Mouse (Mus musculus): ENCODE data around the gene Lap3. TPM values are rescaled to one million over a fixed set of nuclear protein-coding genes. Genes with fewer than 3 reads are reported as not detected.

Lap3 gene
- polyA plus RNA-seq, 1 experiment from 2014 or later, result 64.0 TPM

DNA sequence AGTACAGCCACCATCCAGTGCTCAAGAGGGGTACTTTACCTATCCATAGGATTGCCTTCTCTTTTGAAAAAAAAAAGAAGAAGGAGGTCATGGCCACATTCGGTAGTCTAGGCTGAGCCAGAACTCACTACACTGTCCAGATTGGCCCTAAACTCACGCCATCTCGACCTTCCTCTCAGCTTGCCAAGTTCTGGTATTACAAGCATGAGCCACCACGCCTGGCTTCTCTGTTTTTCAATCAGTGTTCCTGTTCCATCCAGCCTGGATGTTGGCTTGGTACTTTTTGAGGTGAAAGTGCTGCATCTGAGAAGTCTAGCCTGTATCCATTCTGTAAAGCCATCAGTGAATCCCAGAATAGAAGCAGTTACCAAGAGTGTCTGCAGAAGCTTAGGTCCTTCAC is 3.3 kb downstream of the Lap3 start:
- H3K4me1 ChIP-seq, result peaks cover 16% of the 10 kb centered on the region
- H3K27me3 ChIP-seq (replicated peaks), result peaks cover 10% of the 10 kb centered on the region
- no peak overlapping the region for H3K9ac ChIP-seq
- WGBS, result 82% methylated on average over 4 of the region's 4 CpGs
- H3K9me3 ChIP-seq, result no peaks in the 10 kb centered on the region
- no peak for ATAC-seq (ENCODE audit: extremely low read depth, insufficient number of reproducible peaks, low FRiP score, low TSS enrichment)
- H3K36me3 ChIP-seq, result peaks cover 57% of the 10 kb centered on the region
- H3K4me3 ChIP-seq, result no peak overlapping the region
- no peak overlapping the region for H3K4me2 ChIP-seq
- H3K27ac ChIP-seq (replicated peaks), result no peak overlapping the region

DNA sequence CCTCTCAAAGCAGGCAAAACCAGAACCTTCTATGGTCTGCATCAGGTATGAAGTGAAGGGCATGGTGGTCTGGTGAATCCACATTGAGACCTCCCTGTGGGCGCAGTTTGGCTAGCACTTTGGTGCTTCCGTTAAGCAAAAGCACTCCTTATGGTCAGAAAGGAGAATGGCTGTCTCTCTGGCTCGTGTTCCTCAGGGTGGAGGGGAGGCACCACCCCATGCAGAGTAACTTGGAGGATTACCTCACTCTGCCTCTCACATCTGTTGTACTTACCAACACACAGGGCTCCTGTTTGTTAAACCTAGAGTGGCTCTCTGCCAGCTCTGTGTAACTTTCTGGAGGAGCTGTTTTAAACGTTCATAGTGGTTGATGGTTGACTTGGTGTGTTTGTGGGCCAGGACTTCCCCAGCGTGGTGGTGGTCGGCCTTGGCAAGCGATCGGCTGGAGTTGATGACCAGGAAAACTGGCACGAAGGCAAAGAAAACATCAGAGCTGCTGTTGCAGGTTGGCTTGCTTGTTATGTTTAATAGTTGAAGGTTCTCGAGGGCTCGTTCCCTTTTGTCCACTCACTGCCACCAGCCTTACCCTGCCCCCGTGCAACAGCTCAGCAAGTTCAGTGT is 3.9 kb downstream of the Lap3 start:
- Histone ChIP-seq H3K4me3 (no peak overlapping the region), H3K9me3 (no peaks in the 10 kb centered on the region), H3K4me1 (peaks cover 16% of the 10 kb centered on the region), H3K9ac (no peak overlapping the region), H3K36me3 (peaks cover 63% of the 10 kb centered on the region), H3K27me3 (replicated peaks) (peaks cover 5% of the 10 kb centered on the region), H3K4me2 (no peak overlapping the region), H3K27ac (replicated peaks) (no peak overlapping the region)
- 85% methylated on average over 12 of the region's 12 CpGs for WGBS
- ATAC-seq (ENCODE audit: extremely low read depth, insufficient number of reproducible peaks, low FRiP score, low TSS enrichment), result no peak

DNA sequence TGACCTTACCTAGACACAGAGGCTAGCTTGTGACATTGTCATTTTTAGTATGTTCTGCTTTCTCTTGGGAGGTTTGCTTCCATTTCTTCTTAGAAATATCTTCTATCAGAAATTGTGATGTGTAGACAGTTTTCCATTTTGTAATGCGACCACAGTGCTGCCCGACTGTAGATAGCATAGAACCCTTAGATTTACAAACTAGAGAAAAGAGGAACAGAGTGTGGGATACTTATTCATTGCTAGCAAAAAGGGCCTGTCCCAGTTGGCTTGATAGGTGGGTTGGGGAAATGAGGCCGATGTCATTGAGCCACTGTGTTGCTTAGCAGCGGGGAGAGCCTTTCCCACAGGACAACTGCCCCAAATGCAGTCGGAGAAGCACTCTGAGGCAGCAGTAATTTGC is 4.4 kb downstream of the Lap3 start:
- WGBS, result 82% methylated on average over 5 of the region's 5 CpGs
- no peaks in the 10 kb centered on the region for H3K9me3 ChIP-seq
- no peak overlapping the region for H3K9ac ChIP-seq
- H3K27me3 ChIP-seq (replicated peaks), result no peaks in the 10 kb centered on the region
- ATAC-seq (ENCODE audit: extremely low read depth, insufficient number of reproducible peaks, low FRiP score, low TSS enrichment), result no peak
- no peak overlapping the region for H3K4me2 ChIP-seq
- H3K27ac ChIP-seq (replicated peaks), result no peak overlapping the region
- peaks cover 14% of the 10 kb centered on the region for H3K4me1 ChIP-seq
- H3K36me3 ChIP-seq, result peaks cover 68% of the 10 kb centered on the region
- H3K4me3 ChIP-seq, result no peak overlapping the region

DNA sequence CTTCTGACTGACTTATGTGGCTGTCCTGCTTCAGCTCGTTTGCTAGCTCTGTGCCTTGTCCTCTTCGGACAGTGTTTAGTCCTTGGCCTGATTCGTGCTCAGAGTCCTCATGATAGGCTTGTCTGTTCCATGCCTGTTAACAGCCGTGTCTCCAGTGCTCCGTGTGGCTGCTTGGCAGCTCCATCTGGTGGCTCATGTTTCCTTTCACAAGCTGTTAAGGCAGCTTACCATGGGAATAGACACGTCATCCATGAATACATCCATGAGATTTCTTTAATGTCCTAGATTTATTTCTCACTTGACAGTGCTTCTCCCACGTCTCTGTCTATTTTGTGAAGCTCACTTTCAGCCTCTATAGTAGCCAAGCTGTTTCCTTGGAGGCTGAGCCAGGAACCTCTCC is 16.9 kb downstream of the Lap3 start:
- Histone ChIP-seq H3K4me3 (no peak overlapping the region), H3K27ac (replicated peaks) (no peak overlapping the region), H3K9ac (no peak overlapping the region), H3K27me3 (replicated peaks) (no peaks in the 10 kb centered on the region), H3K9me3 (no peaks in the 10 kb centered on the region), H3K36me3 (peaks cover 80% of the 10 kb centered on the region), H3K4me2 (no peak overlapping the region), H3K4me1 (no peaks in the 10 kb centered on the region)
- ATAC-seq (ENCODE audit: extremely low read depth, insufficient number of reproducible peaks, low FRiP score, low TSS enrichment), result no peak
- 79% methylated on average over 7 of the region's 7 CpGs for WGBS

DNA sequence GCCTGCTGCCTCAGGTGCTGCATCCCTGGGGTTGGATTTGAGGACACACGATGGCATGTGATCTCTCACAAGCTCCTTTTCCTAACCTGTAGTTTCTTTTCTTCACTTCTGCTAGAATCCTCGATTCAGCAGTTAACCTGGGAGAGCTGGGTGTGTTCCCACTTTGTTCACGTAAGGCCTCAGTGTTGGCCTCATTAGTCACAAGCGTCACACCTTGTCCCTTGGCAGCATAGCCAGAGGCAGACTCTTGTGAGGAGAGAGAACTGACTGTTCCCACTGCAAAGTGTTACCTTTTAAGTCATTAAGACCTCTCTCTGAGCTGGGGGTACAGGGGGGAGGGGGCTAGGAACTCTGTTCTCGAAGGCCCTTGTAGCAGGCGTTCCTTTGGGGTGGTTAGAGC is 19.7 kb downstream of the Lap3 start:
- no peak overlapping the region for H3K4me3 ChIP-seq
- H3K36me3 ChIP-seq, result peaks cover 53% of the 10 kb centered on the region
- 82% methylated on average over 6 of the region's 6 CpGs for WGBS
- H3K4me1 ChIP-seq, result no peaks in the 10 kb centered on the region
- no peak overlapping the region for H3K9ac ChIP-seq
- no peaks in the 10 kb centered on the region for H3K9me3 ChIP-seq
- no peak overlapping the region for H3K4me2 ChIP-seq
- no peaks in the 10 kb centered on the region for H3K27me3 ChIP-seq (replicated peaks)
- ATAC-seq (ENCODE audit: extremely low read depth, insufficient number of reproducible peaks, low FRiP score, low TSS enrichment), result no peak
- H3K27ac ChIP-seq (replicated peaks), result no peak overlapping the region

DNA sequence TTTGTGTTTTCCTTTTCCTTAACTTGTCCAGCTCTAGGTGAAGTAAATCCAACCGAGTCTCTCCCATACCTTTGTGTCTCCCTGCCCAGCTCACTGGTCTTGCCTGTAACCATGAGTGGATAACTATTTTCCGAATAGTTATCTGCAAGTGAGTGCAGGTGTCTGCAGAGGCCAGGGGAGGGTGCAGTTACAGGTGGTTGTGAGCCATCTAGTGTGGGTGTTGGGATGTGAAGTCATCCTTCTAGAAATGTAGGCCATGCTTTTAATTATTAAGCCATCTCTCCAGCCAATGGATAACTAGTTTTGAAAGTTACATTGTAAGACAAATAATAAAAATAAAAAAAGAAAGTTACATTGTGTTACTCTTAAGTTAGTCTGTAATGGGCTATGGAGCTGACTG is 20.3 kb downstream of the Lap3 start:
- no peak overlapping the region for H3K27ac ChIP-seq (replicated peaks)
- H3K9ac ChIP-seq, result no peak overlapping the region
- peaks cover 49% of the 10 kb centered on the region for H3K36me3 ChIP-seq
- H3K27me3 ChIP-seq (replicated peaks), result no peaks in the 10 kb centered on the region
- no peaks in the 10 kb centered on the region for H3K9me3 ChIP-seq
- H3K4me3 ChIP-seq, result no peak overlapping the region
- ATAC-seq (ENCODE audit: extremely low read depth, insufficient number of reproducible peaks, low FRiP score, low TSS enrichment), result no peak
- H3K4me1 ChIP-seq, result no peaks in the 10 kb centered on the region
- no peak overlapping the region for H3K4me2 ChIP-seq
- WGBS, result 89% methylated on average over 2 of the region's 2 CpGs

DNA sequence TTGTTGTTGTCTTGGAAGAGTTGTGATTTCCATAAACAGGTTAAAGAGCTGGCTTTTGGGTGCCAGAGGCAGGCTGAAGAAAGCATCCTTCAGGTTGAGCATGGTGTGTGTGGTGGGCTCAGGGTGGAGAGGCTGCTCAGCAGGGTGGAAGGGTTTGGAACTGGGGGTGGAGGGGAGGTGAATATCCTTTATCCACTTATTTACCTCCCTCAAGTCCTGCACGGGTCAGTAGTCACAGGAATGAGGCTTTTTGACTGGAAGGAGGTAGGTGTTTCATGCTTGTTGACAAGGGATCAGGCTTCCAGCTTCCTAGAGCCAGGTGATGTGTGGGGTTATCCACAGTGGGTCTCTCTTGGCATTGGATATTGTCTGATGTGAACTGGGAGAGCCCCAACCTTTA is 21.4 kb downstream of the Lap3 start:
- H3K27me3 ChIP-seq (replicated peaks), result no peaks in the 10 kb centered on the region
- 68% methylated on average over 1 of the region's 1 CpGs for WGBS

DNA sequence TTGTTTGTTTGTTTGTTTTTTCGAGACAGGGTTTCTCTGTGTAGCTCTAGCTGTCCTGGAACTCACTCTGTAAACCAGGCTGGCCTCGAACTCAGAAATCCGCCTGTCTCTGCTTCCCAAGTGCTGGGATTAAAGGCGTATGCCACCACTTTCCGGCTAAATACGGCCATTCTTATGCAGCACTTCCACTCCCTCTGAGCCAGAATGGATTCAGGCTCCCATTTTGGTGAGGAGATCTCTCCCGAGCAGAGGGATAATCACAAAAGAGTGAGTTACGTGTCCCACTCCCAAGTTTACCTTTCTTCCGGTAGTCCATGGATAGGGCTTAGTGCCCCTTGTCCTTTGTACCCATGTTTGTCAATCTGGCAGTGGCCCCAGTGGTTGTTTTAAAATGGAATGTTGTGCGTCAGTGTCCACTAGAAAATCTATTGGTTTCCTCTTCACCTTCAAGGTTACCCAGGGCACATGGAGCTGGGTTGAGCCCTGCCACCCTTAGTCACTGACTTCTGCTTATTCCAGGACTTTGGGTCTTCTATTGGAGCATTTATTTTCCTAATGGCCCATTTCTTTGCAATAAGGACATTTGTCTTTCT is 22.1 kb downstream of the Lap3 start:
- Histone ChIP-seq H3K27me3 (replicated peaks) (no peaks in the 10 kb centered on the region), H3K4me2 (no peak overlapping the region), H3K4me1 (peaks cover 4% of the 10 kb centered on the region), H3K9me3 (no peaks in the 10 kb centered on the region), H3K9ac (no peak overlapping the region), H3K4me3 (no peak overlapping the region), H3K27ac (replicated peaks) (no peak overlapping the region), H3K36me3 (peaks cover 35% of the 10 kb centered on the region)
- ATAC-seq (ENCODE audit: extremely low read depth, insufficient number of reproducible peaks, low FRiP score, low TSS enrichment), result no peak
- WGBS, result 87% methylated on average over 10 of the region's 10 CpGs

More for the DNA sequence above, 21.4 kb downstream of the Lap3 start:
- peaks cover 41% of the 10 kb centered on the region for H3K36me3 ChIP-seq
- no peak overlapping the region for H3K4me2 ChIP-seq
- no peaks in the 10 kb centered on the region for H3K9me3 ChIP-seq
- no peak overlapping the region for H3K4me3 ChIP-seq
- no peak for ATAC-seq (ENCODE audit: extremely low read depth, insufficient number of reproducible peaks, low FRiP score, low TSS enrichment)
- no peak overlapping the region for H3K9ac ChIP-seq
- no peak overlapping the region for H3K27ac ChIP-seq (replicated peaks)
- H3K4me1 ChIP-seq, result peaks cover 1% of the 10 kb centered on the region

DNA sequence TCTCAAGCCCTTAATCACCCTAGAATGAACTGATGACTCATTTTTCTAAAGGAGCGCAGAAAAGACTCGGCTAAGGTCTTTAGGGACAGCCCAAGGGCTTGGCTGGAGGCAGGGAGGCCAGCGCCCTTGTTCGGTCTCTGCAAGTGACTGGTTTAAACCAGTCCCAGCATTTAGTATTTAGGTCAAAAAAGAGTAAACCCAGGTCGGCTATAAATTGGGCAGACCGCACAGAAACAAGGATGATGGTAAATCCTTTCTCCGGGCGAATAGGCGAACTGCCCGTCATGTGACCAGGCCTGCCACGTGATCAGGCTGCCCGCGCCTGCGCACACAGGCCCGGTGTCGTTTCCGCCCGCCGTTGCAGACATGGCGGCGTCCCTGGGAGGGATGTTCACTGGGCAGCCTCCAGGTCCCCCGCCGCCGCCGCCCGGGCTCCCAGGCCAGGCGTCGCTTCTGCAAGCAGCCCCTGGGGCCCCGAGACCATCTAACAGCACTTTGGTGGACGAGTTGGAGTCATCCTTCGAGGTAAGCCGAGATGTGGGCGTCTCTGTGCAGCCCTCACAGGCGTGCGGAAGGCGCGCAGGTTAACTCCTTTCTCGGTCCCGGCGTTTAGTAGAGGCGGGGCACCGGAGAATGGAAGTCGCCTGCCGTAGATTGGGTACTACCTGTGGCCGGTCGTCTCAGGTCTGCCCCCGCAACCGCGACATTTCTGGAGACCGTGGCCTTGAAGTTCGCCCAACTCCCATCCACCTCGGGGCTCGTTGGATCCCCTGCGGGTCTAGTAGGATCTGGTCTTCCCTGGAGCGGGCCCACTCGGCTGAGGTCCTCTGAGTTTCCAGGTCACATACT is 27.0 kb downstream of the Lap3 start, which contains the start of gene Med28:
Gene Med28, plus strand, starts transcription at position 270 of the 849 bp plus-strand sequence.
- ATAC-seq (ENCODE audit: extremely low read depth, insufficient number of reproducible peaks, low FRiP score, low TSS enrichment), result peak; percentile 94
- Histone ChIP-seq H3K36me3 (peaks cover 22% of the 10 kb centered on the region), H3K4me3 (peak within 1 kb of the TSS; percentile 93), H3K4me1 (peaks cover 20% of the 10 kb centered on the region), H3K9ac (peak within 1 kb of the TSS; percentile 93), H3K9me3 (no peaks in the 10 kb centered on the region), H3K4me2 (peak within 1 kb of the TSS; percentile 82), H3K27me3 (replicated peaks) (no peaks in the 10 kb centered on the region), H3K27ac (replicated peaks) (peak within 1 kb of the TSS; percentile 69)
- WGBS, result 2% methylated on average over 56 of the region's 56 CpGs

DNA sequence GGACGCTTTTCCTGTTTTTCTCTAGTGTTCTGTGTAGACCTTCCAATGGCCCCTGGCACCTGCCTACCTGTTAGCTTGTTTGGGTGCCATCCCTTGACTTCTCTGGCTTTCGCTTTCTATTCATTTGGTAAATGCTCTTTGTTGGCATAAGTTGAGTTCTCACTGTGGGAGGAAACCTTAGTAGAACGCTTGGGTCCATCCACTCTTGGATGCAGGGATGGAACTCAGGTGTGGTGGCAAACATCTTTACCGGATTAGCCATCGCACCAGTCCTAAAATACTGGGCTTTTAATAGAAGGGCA is 27.6 kb downstream of the Lap3 start:
- no peak for ATAC-seq (ENCODE audit: extremely low read depth, insufficient number of reproducible peaks, low FRiP score, low TSS enrichment)
- Histone ChIP-seq H3K4me3 (peak overlapping the region; percentile 93), H3K4me2 (peak overlapping the region; percentile 82), H3K36me3 (peaks cover 28% of the 10 kb centered on the region), H3K9me3 (no peaks in the 10 kb centered on the region), H3K27ac (replicated peaks) (no peak overlapping the region), H3K27me3 (replicated peaks) (no peaks in the 10 kb centered on the region), H3K4me1 (peaks cover 20% of the 10 kb centered on the region), H3K9ac (peak overlapping the region; percentile 93)
- whole genome bisulfite sequencing, result 3% methylated on average over 5 of the region's 5 CpGs

DNA sequence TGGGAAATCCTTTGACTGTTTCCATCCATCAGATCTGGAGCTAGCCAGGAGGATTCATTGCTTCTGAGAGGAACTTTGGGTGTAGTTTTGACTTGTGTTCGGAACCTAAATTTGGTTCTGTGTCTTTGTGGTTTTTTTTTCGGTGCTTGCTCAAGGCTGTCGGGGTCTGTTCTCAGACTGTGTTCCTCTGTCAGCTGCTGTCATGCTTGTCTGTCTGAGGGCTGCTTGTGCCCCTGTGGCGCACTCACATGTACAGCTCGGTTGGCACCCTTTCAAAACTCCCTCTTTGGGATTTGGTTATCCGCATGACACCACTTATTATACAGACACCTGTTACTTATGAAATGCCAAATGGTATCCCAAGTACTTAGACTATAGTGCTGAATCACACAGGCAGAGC is 28.4 kb downstream of the Lap3 start:
- Histone ChIP-seq H3K27me3 (replicated peaks) (no peaks in the 10 kb centered on the region), H3K36me3 (peaks cover 36% of the 10 kb centered on the region), H3K4me3 (peak overlapping the region; percentile 93), H3K4me1 (peaks cover 20% of the 10 kb centered on the region), H3K27ac (replicated peaks) (no peak overlapping the region), H3K9ac (peak overlapping the region; percentile 93), H3K9me3 (no peaks in the 10 kb centered on the region), H3K4me2 (peak overlapping the region; percentile 82)
- WGBS, result 89% methylated on average over 6 of the region's 6 CpGs
- no peak for ATAC-seq (ENCODE audit: extremely low read depth, insufficient number of reproducible peaks, low FRiP score, low TSS enrichment)
